Comparison of ENCODE assay signal across 8 mouse cellular contexts in genomic region chr13:113429615-113430014, GRCm38 (mm10).
DNase-seq lines count a peak whose midpoint lies in the region; ATAC-seq and TF ChIP-seq lines count a peak whose summit lies in the region.

No protein-coding gene starts in this region.

- no peaks in the 10 kb centered on the region for H3K36me3 ChIP-seq in forebrain, postnatal 0 days (ENCODE audit: insufficient read depth)
- H3K36me3 ChIP-seq in forebrain, embryonic 15.5 days, result no peaks in the 10 kb centered on the region
- no peaks in the 10 kb centered on the region for H3K36me3 ChIP-seq in midbrain, embryonic 11.5 days (ENCODE audit: control insufficient read depth, insufficient read depth, low read length)
- H3K36me3 ChIP-seq in midbrain, embryonic 16.5 days (ENCODE audit: control insufficient read depth, insufficient read depth, low read length), result no peaks in the 10 kb centered on the region
- no peaks in the 10 kb centered on the region for H3K36me3 ChIP-seq in splenic B cell, adult 2 months (ENCODE audit: control insufficient read depth, insufficient read depth, low read length, poor library complexity, severe bottlenecking)

- H3K9me3 ChIP-seq in forebrain, postnatal 0 days (ENCODE audit: low read length), result no peaks in the 10 kb centered on the region
- H3K9me3 ChIP-seq in forebrain, embryonic 15.5 days, result no peaks in the 10 kb centered on the region; the same call in 1 of the 2 replicates
- H3K9me3 ChIP-seq in midbrain, embryonic 11.5 days (ENCODE audit: control insufficient read depth, low read length), result no peaks in the 10 kb centered on the region
- H3K9me3 ChIP-seq in midbrain, embryonic 16.5 days (replicated peaks; ENCODE audit: control insufficient read depth, low read length, poor library complexity, severe bottlenecking), result peaks cover 3% of the 10 kb centered on the region; the same call in 1 of the 2 replicates

- H3K4me3 ChIP-seq in forebrain, postnatal 0 days (ENCODE audit: low read depth, low read length), result no peak overlapping the region
- H3K4me3 ChIP-seq in forebrain, embryonic 15.5 days, result no peak overlapping the region
- H3K4me3 ChIP-seq in midbrain, embryonic 11.5 days (ENCODE audit: low read depth, low read length), result no peak overlapping the region
- H3K4me3 ChIP-seq in midbrain, embryonic 16.5 days (ENCODE audit: low read depth, low read length), result no peak overlapping the region

- TF ChIP-seq CTCF in forebrain, postnatal 0 days (IDR thresholded peaks at IDR 0.05; ENCODE audit: low read depth), result peak; percentile 53

- H3K4me2 ChIP-seq in forebrain, postnatal 0 days (ENCODE audit: low read depth), result no peak overlapping the region
- H3K4me2 ChIP-seq in forebrain, embryonic 15.5 days (replicated peaks), result no peak overlapping the region
- no peak overlapping the region for H3K4me2 ChIP-seq in midbrain, embryonic 11.5 days
- no peak overlapping the region for H3K4me2 ChIP-seq in midbrain, embryonic 16.5 days (ENCODE audit: low read length)

- H3K4me1 ChIP-seq in forebrain, postnatal 0 days (ENCODE audit: insufficient read depth), result no peaks in the 10 kb centered on the region
- H3K4me1 ChIP-seq in forebrain, embryonic 15.5 days, result no peaks in the 10 kb centered on the region
- no peaks in the 10 kb centered on the region for H3K4me1 ChIP-seq in midbrain, embryonic 11.5 days (ENCODE audit: control insufficient read depth, insufficient read depth, low read length)
- no peaks in the 10 kb centered on the region for H3K4me1 ChIP-seq in midbrain, embryonic 16.5 days (ENCODE audit: control insufficient read depth, insufficient read depth, low read length)

- DNase-seq in forebrain, postnatal 0 days, result no peak
- DNase-seq in midbrain, embryonic 11.5 days (ENCODE audit: low spot score, missing footprints), result peak; percentile 85
- peak; percentile 34 for DNase-seq in embryo, embryonic 11 days
- DNase-seq in splenic B cell, adult 2 months (ENCODE audit: low read depth, low spot score), result peak; percentile 16
- DNase-seq in ovary, adult 18-20 months (ENCODE audit: low spot score), result no peak
- DNase-seq in heart, adult 8-10 months (ENCODE audit: low spot score), result no peak

- ATAC-seq in forebrain, postnatal 0 days, result no peak
- no peak for ATAC-seq in forebrain, embryonic 15.5 days (replicated peaks)
- ATAC-seq in midbrain, embryonic 11.5 days (ENCODE audit: low FRiP score), result no peak
- no peak for ATAC-seq in midbrain, embryonic 16.5 days

- H3K9ac ChIP-seq in forebrain, postnatal 0 days, result no peak overlapping the region
- H3K9ac ChIP-seq in forebrain, embryonic 15.5 days (replicated peaks), result no peak overlapping the region
- H3K9ac ChIP-seq in midbrain, embryonic 11.5 days (ENCODE audit: low read length), result no peak overlapping the region
- H3K9ac ChIP-seq in midbrain, embryonic 16.5 days (ENCODE audit: low read depth, low read length), result no peak overlapping the region

- H3K27ac ChIP-seq in forebrain, postnatal 0 days (ENCODE audit: low read depth, low read length), result no peak overlapping the region
- H3K27ac ChIP-seq in forebrain, embryonic 15.5 days (replicated peaks), result no peak overlapping the region
- no peak overlapping the region for H3K27ac ChIP-seq in midbrain, embryonic 11.5 days (ENCODE audit: low read depth, low read length)
- no peak overlapping the region for H3K27ac ChIP-seq in midbrain, embryonic 16.5 days (ENCODE audit: low read length)

- 32% methylated on average over 3 of the region's 3 CpGs for WGBS in forebrain, postnatal 0 days
- WGBS in forebrain, embryonic 15.5 days, result 36% methylated on average over 3 of the region's 3 CpGs
- WGBS in midbrain, embryonic 11.5 days, result 40% methylated on average over 3 of the region's 3 CpGs
- WGBS in midbrain, embryonic 16.5 days, result 40% methylated on average over 3 of the region's 3 CpGs

- H3K27me3 ChIP-seq in forebrain, postnatal 0 days (ENCODE audit: insufficient read depth, low read length), result no peaks in the 10 kb centered on the region
- no peaks in the 10 kb centered on the region for H3K27me3 ChIP-seq in forebrain, embryonic 15.5 days
- H3K27me3 ChIP-seq in midbrain, embryonic 11.5 days (ENCODE audit: control insufficient read depth, insufficient read depth, low read length), result no peaks in the 10 kb centered on the region
- H3K27me3 ChIP-seq in midbrain, embryonic 16.5 days (ENCODE audit: control insufficient read depth, insufficient read depth, low read depth, low read length), result no peaks in the 10 kb centered on the region
- H3K27me3 ChIP-seq in splenic B cell, adult 2 months (ENCODE audit: control insufficient read depth, insufficient read depth, low read length, poor library complexity, severe bottlenecking), result no peaks in the 10 kb centered on the region

Comparison
In these comparisons a context has a peak if more than half of its experiments do, and no peak if none do; other contexts are left out.
1. DNase-seq: peak in midbrain, embryonic 11.5 days (single experiment), embryo, embryonic 11 days (single experiment) and splenic B cell, adult 2 months (single experiment); none in forebrain, postnatal 0 days (single experiment), ovary, adult 18-20 months (single experiment) and heart, adult 8-10 months (single experiment).